Mouse (Mus musculus): Measurements from ENCODE around the gene Thoc3. TPM values are rescaled to one million over a fixed set of nuclear protein-coding genes. Genes with fewer than 3 reads are reported as not detected.

Gene Thoc3
- polyA plus RNA-seq, 1 experiment from 2014 or later = 78.0 TPM

- H3K27ac ChIP-seq = no peak overlapping the region
- H3K4me1 ChIP-seq = no peaks in the 10 kb centered on the region
- no peaks in the 10 kb centered on the region for H3K36me3 ChIP-seq
- H3K27me3 ChIP-seq (replicated peaks) = peaks cover 32% of the 10 kb centered on the region
- H3K9ac ChIP-seq = no peak overlapping the region
- no peak overlapping the region for H3K4me2 ChIP-seq
- no peaks in the 10 kb centered on the region for H3K9me3 ChIP-seq (replicated peaks)
- no peak overlapping the region for H3K4me3 ChIP-seq
- no peak for ATAC-seq
- 36% methylated on average over 3 of the region's 3 CpGs for WGBS (ENCODE audit: insufficient replicate concordance)
Measured at GRCm38 (mm10) chr13:54479286-54479685, 10.6 kb upstream of the Thoc3 start.

GRCm38 (mm10) chr13:54475702-54476101, 7.1 kb upstream of the Thoc3 start:
- Histone ChIP-seq H3K9ac (no peak overlapping the region), H3K4me2 (no peak overlapping the region), H3K4me3 (no peak overlapping the region), H3K9me3 (replicated peaks) (no peaks in the 10 kb centered on the region), H3K27me3 (replicated peaks) (peaks cover 22% of the 10 kb centered on the region), H3K4me1 (no peaks in the 10 kb centered on the region), H3K36me3 (no peaks in the 10 kb centered on the region), H3K27ac (no peak overlapping the region)
- 31% methylated on average over 5 of the region's 5 CpGs for WGBS (ENCODE audit: insufficient replicate concordance)
- no peak for ATAC-seq

GRCm38 (mm10) chr13:54474996-54475395, 6.3 kb upstream of the Thoc3 start:
- WGBS (ENCODE audit: insufficient replicate concordance) = 58% methylated on average over 2 of the region's 2 CpGs
- Histone ChIP-seq H3K9ac (no peak overlapping the region), H3K9me3 (replicated peaks) (no peaks in the 10 kb centered on the region), H3K27ac (no peak overlapping the region), H3K4me2 (no peak overlapping the region), H3K36me3 (no peaks in the 10 kb centered on the region), H3K4me3 (no peak overlapping the region), H3K27me3 (replicated peaks) (peaks cover 19% of the 10 kb centered on the region), H3K4me1 (no peaks in the 10 kb centered on the region)
- no peak for ATAC-seq

GRCm38 (mm10) chr13:54471967-54472366, 3.3 kb upstream of the Thoc3 start:
- Histone ChIP-seq H3K9ac (no peak overlapping the region), H3K4me3 (no peak overlapping the region), H3K27ac (no peak overlapping the region), H3K4me1 (peaks cover 13% of the 10 kb centered on the region), H3K27me3 (replicated peaks) (peaks cover 3% of the 10 kb centered on the region; the same call in 1 of the 2 replicates), H3K9me3 (replicated peaks) (no peaks in the 10 kb centered on the region), H3K4me2 (no peak overlapping the region), H3K36me3 (peaks cover 7% of the 10 kb centered on the region)
- ATAC-seq = no peak
- WGBS (ENCODE audit: insufficient replicate concordance) = 67% methylated on average over 4 of the region's 4 CpGs

- H3K4me2 ChIP-seq = peak overlapping the region; percentile 94
- ATAC-seq = peak; percentile 79
- H3K9me3 ChIP-seq (replicated peaks) = peaks cover 7% of the 10 kb centered on the region; the same call in 1 of the 2 replicates
- WGBS (ENCODE audit: insufficient replicate concordance) = 17% methylated on average over 4 of the region's 4 CpGs
- H3K36me3 ChIP-seq = peaks cover 37% of the 10 kb centered on the region
- no peaks in the 10 kb centered on the region for H3K27me3 ChIP-seq (replicated peaks)
- H3K4me1 ChIP-seq = peaks cover 14% of the 10 kb centered on the region
- peak overlapping the region; percentile 96 for H3K9ac ChIP-seq
- H3K4me3 ChIP-seq = peak overlapping the region; percentile 99
- H3K27ac ChIP-seq = no peak overlapping the region; the same call in 1 of the 2 replicates
Measured at GRCm38 (mm10) chr13:54469012-54469354, 334 bp upstream of the Thoc3 start.

- WGBS (ENCODE audit: insufficient replicate concordance) = 76% methylated on average over 4 of the region's 4 CpGs
- H3K27ac ChIP-seq = no peak overlapping the region
- no peaks in the 10 kb centered on the region for H3K27me3 ChIP-seq (replicated peaks)
- no peak for ATAC-seq
- peaks cover 8% of the 10 kb centered on the region; the same call in 1 of the 2 replicates for H3K9me3 ChIP-seq (replicated peaks)
- H3K9ac ChIP-seq = no peak overlapping the region
- H3K4me2 ChIP-seq = no peak overlapping the region
- peaks cover 97% of the 10 kb centered on the region for H3K36me3 ChIP-seq
- H3K4me3 ChIP-seq = no peak overlapping the region
- no peaks in the 10 kb centered on the region; the same call in 1 of the 2 replicates for H3K4me1 ChIP-seq
Measured at GRCm38 (mm10) chr13:54459282-54459681, 9.4 kb downstream of the Thoc3 start.

- Histone ChIP-seq H3K27me3 (replicated peaks) (no peaks in the 10 kb centered on the region), H3K4me2 (no peak overlapping the region), H3K9ac (no peak overlapping the region), H3K4me1 (no peaks in the 10 kb centered on the region), H3K27ac (no peak overlapping the region), H3K4me3 (no peak overlapping the region), H3K36me3 (peaks cover 75% of the 10 kb centered on the region), H3K9me3 (replicated peaks) (no peaks in the 10 kb centered on the region)
- ATAC-seq = no peak
- WGBS (ENCODE audit: insufficient replicate concordance) = 63% methylated on average over 2 of the region's 2 CpGs
Measured at GRCm38 (mm10) chr13:54457062-54457461, 11.6 kb downstream of the Thoc3 start.

- Histone ChIP-seq H3K36me3 (no peaks in the 10 kb centered on the region), H3K9ac (no peak overlapping the region), H3K4me2 (peak overlapping the region; percentile 23), H3K9me3 (replicated peaks) (no peaks in the 10 kb centered on the region), H3K4me1 (peaks cover 12% of the 10 kb centered on the region; the same call in 1 of the 2 replicates), H3K4me3 (no peak overlapping the region), H3K27me3 (replicated peaks) (peaks cover 13% of the 10 kb centered on the region), H3K27ac (no peak overlapping the region)
- 4% methylated on average over 15 of the region's 15 CpGs for WGBS (ENCODE audit: insufficient replicate concordance)
- no peak for ATAC-seq
Measured at GRCm38 (mm10) chr13:54447496-54448224, 21.0 kb downstream of the Thoc3 start.

GRCm38 (mm10) chr13:54446686-54447495, 21.8 kb downstream of the Thoc3 start:
- peak overlapping the region; percentile 23 for H3K4me2 ChIP-seq
- no peak overlapping the region for H3K27ac ChIP-seq
- H3K9me3 ChIP-seq (replicated peaks) = no peaks in the 10 kb centered on the region
- WGBS (ENCODE audit: insufficient replicate concordance) = 30% methylated on average over 19 of the region's 19 CpGs
- no peak overlapping the region for H3K9ac ChIP-seq
- 0 out of 2 replicates have a peak, but pooled peaks have one; percentile 47 for ATAC-seq
- H3K4me3 ChIP-seq = 0 out of 2 replicates have a peak overlapping the region, but pooled peaks have one; percentile 8
- no peaks in the 10 kb centered on the region for H3K36me3 ChIP-seq
- H3K4me1 ChIP-seq = peaks cover 12% of the 10 kb centered on the region; the same call in 1 of the 2 replicates
- peaks cover 13% of the 10 kb centered on the region for H3K27me3 ChIP-seq (replicated peaks)

GRCm38 (mm10) chr13:54443693-54444092, 25.0 kb downstream of the Thoc3 start:
- H3K4me2 ChIP-seq = no peak overlapping the region
- no peak for ATAC-seq
- 68% methylated on average over 3 of the region's 3 CpGs for WGBS (ENCODE audit: insufficient replicate concordance)
- H3K27ac ChIP-seq = no peak overlapping the region
- H3K36me3 ChIP-seq = no peaks in the 10 kb centered on the region
- H3K9me3 ChIP-seq (replicated peaks) = no peaks in the 10 kb centered on the region
- H3K9ac ChIP-seq = no peak overlapping the region
- peaks cover 13% of the 10 kb centered on the region for H3K27me3 ChIP-seq (replicated peaks)
- H3K4me3 ChIP-seq = no peak overlapping the region
- peaks cover 12% of the 10 kb centered on the region; the same call in 1 of the 2 replicates for H3K4me1 ChIP-seq

- Histone ChIP-seq H3K4me3 (no peak overlapping the region), H3K4me2 (no peak overlapping the region), H3K27me3 (replicated peaks) (no peaks in the 10 kb centered on the region), H3K27ac (no peak overlapping the region), H3K9me3 (replicated peaks) (no peaks in the 10 kb centered on the region), H3K9ac (no peak overlapping the region), H3K4me1 (no peaks in the 10 kb centered on the region), H3K36me3 (no peaks in the 10 kb centered on the region)
- ATAC-seq = peak; percentile 49; the same call in 1 of the 2 replicates
- 63% methylated on average over 7 of the region's 7 CpGs for WGBS (ENCODE audit: insufficient replicate concordance)
Measured at GRCm38 (mm10) chr13:54439912-54440311, 28.7 kb downstream of the Thoc3 start.

- no peak overlapping the region for H3K4me2 ChIP-seq
- H3K27me3 ChIP-seq (replicated peaks) = no peaks in the 10 kb centered on the region
- H3K27ac ChIP-seq = no peak overlapping the region
- no peaks in the 10 kb centered on the region for H3K9me3 ChIP-seq (replicated peaks)
- no peaks in the 10 kb centered on the region for H3K36me3 ChIP-seq
- ATAC-seq = no peak
- H3K4me3 ChIP-seq = no peak overlapping the region
- no peaks in the 10 kb centered on the region for H3K4me1 ChIP-seq
- WGBS (ENCODE audit: insufficient replicate concordance) = 58% methylated on average over 3 of the region's 3 CpGs
- no peak overlapping the region for H3K9ac ChIP-seq
Measured at GRCm38 (mm10) chr13:54438814-54439213, 29.8 kb downstream of the Thoc3 start.
